Mouse (Mus musculus): ENCODE measurements at regions not wholly inside any gene's neighbourhood (a gene's known extent, or its start where the extent isn't known, plus 50 kb on each side); places are given as distances from the start of the nearest gene placed in this dataset.

DNA sequence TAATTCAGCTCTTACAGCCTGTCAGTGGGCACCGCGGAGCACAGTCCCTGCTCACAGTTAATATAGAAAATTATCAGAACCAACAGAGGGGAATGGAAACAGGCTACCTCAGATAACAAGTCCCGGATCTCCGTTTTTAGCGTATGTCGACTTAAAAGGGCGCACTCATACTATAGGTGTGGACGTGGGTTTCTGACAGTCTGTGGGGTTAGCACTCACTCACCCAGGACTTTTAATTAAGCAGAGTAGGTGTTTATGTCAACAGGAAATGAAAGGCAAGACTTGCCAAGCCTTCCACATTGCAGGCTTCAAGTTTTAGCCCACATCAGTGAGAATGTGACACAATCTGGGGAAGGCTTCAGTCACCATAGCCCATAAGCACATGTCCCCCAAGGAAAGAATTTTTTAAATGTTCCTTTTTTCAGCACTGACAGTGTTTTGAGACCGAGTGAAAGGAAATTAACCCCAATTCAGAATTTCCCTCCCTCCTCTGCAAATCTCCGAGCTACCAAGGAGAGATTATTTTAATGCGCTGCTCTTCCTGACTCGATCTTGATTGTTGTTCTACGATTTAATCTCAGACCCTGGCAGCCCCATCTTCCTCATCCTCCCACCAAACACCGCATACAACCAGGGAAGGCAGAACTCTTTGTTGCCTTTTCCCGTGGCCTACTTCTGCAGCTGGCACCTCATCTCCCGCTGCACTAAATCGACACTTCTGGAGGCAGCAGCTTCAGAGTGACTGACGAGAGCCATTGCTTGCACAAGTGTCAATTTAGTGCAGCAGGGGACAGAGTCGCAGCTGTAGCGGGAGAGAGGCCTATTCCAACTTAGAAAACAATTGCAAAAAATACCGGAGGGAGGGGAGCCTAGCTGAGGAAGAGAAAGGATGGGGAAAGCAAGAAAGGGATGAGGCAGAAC lies 629.7 kb downstream of the Rwdd3 start:
- ATAC-seq (ENCODE audit: insufficient number of reproducible peaks, low FRiP score, low TSS enrichment): no peak

DNA sequence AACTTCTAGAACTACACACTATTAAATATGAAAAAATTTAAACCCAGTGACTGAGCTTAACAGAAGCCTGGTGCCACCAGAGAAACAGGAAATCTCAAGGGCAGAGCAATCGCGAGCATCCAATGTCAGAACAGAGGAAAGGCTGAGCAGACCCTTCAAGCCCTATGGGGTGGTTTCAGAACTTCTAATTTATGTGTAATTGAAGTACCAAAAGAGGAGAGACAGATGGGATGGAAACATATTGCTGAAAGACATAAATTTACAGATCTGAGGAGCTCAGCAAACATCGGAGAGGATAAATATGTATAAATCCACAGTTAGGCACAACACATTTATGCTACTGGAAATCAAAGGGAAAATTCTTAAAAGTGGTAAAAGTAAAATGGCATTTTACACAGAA lies 637.6 kb downstream of the Rwdd3 start:
- ATAC-seq (ENCODE audit: insufficient number of reproducible peaks, low FRiP score, low TSS enrichment): no peak

DNA sequence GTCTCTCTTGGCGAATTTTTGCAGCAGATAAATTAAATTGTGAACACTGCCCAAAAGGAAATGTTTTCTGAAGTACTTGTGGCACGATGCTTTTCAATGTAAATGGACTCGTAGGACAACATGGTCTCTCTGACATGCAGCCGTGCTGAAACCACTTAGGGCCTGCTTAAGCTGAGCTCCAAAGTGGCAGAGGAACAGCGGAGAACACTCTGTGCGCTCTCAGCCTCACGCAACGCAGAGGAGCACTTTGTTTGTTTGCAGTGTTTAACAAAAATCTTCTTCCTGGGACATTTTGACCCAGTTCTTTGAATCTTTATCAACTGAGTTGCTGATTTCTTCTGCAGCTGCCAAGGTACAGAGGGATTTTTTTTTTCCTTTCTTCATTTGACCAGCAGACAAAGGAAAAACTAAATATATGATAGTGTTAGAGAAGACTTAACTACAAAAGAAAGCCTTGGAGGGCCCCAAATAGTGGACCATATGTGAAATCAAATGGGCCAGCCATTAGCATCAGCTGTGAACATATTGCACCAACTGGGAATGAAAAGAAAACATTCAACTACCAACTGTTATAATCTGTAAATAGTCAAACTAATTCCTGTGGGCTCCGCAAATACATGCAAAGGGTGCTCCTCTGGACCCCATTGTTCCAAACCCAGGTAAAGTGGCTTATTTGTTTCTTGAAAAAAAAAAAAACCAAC lies 639.5 kb downstream of the Rwdd3 start:
- ATAC-seq (ENCODE audit: insufficient number of reproducible peaks, low FRiP score, low TSS enrichment): no peak

DNA sequence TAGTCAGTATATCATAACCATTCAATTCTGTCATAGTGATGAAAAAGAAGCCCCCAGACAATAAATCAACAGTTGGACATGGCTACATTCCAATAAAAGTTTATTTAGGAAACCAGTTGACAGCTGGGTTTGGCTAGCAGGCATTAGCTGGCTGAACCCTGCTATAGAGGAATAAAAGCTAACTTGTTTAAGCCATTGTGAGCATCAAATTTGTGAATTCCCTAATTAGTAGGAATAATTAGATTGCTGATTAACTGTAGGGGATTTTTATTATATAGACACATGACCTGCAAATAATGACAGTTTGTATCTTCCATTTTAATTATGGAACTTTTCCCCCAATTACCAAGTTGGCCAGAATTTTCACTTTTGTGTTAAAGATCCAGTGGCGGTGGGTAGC lies 659.8 kb downstream of the Rwdd3 start:
- ATAC-seq (ENCODE audit: insufficient number of reproducible peaks, low FRiP score, low TSS enrichment): no peak

DNA sequence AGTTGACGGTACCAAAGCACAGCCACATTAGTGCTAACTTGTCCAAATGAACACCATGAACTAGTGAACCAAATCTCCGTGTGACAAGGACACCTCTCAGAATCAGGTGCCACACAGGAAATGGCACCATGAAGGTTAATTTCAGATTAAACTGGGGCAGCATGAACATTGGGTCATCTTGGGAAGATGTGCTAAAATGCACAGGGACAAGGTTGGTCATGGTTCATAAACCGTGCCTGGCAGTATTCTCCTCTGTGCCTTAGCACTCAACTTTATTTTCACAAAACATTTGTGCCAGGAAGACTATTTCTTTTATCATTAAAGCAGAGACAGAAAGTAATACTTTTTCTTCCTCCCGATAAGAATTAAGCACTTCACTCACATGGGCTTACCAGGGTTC lies 672.6 kb downstream of the Rwdd3 start:
- ATAC-seq (ENCODE audit: insufficient number of reproducible peaks, low FRiP score, low TSS enrichment): no peak

DNA sequence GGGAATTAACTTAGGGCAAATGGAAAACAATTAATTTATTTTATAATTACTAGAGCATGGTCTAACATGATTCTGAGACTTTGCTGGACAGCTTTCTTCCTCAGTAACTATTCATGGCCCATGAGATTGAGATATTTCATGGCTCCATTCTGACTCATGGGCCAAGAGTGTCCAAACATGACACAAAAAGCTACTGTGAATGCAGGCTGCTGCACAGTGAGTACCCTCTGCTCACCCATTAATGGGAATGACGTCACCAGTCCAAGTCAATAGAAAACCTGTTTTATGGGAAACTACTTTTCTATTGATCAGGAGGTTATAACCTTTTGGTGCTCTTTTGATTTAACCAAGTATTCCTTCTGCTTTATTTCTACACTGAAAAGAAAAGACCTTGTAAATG lies 693.6 kb downstream of the Rwdd3 start:
- no peak for ATAC-seq (ENCODE audit: insufficient number of reproducible peaks, low FRiP score, low TSS enrichment)

DNA sequence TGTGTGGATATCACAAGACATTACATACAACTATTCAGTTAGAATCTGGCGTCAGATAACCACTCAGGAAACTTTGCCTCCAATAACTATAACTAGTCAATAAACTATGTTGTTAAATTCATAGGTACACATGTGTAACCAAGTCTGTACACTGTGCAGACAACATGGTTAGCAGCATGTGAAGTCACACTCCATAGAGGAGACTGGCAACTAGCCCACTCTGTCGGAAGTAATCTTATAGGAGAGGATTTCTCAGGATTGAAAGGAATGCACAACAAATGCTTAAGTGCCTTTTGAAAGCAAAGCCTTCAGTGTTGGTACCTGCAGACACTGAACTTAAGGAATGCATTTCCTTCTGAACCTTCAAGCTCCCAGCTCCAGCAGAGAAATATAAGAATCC lies 693.0 kb upstream of the Ptbp2 start:
- no peak for ATAC-seq (ENCODE audit: insufficient number of reproducible peaks, low FRiP score, low TSS enrichment)

DNA sequence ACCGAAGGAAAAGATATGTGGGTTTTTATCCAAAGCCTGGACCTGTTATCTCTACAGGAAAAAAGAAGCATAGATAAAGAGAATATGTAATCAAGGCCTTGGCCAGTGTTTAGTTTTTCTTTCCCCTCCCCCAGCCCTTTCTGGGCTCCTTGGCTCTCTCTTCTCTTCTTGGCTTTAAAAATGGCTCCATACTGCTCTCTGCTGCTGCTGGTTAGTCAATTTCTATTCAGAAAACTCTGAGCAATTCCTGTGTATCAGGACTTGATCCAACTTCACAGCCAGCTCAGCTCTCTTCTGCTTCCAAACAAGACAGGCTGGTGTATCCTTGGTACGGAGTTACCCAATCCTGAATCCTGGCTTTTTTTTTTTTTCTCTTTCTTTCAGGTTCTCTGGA lies 689.4 kb upstream of the Ptbp2 start:
- peak; percentile 92 for ATAC-seq (ENCODE audit: insufficient number of reproducible peaks, low FRiP score, low TSS enrichment)

DNA sequence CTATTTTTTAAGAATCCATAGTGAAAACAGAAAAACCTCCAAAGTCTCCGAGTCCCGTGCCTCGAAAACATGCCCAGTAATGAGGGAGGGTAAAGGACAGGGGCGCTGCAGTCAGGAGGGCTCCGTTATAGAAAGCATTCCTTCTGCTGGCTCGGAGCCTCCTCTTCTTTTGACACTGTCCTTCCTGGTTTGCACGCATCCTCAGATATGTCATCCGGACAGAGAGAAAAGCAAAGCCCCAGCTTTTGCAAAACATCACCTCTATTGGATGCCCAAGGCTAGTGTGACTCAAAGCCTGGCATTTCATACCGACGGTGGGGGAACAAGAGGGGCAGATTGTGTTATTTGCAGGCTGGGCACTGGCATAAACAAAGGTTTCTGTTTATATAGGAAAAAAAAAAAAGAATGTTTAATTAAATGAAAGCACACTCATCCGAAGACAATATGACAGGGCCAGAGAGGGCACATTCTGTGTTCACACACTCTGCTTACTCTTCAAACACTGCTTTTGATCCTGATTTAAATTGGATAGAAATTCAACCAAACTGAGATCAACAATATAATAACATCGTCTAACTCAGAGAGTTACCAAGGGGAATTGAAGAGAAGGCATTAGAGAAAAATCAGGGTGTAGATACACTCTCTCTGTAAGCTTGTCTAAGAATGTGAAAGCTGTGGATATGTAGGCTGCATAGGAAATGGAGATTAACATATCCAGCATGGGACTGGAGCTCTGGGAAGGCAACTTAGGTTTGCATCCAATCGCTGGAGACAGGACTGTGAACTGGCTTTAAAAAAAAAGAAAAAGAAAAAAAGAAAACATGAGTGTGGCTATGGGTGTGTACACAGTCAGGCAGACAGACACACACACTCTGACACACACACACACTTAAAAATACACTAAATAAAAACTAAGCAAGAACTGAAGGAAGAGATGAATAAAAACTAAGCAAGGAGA lies 688.7 kb upstream of the Ptbp2 start:
- ATAC-seq (ENCODE audit: insufficient number of reproducible peaks, low FRiP score, low TSS enrichment): peak; percentile 23

DNA sequence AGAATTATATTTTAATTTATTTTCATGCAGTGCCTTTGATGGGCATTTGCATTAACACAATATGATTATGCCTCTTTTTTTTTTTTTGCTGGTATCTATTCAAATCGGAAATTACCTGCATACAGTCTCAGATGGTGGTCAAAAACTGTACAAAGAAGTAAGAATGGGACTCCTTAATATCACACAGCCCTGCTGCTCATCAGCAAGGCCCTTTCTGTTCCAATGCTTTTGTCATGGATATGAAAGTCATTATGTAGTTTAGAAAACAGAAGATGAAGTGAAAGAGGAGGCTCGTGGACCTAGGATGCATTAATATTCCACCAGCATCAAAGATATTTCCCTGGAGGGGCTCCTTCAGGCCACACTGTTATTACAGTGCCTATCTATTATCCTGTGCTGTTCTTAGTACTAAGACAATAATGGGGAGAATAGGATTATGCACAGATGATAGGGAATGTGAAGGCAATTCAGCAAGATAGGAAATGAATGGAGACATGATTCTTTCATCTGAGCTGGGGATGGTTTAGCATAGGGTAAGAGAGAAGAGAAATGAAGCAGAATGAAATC lies 687.7 kb upstream of the Ptbp2 start:
- no peak for ATAC-seq (ENCODE audit: insufficient number of reproducible peaks, low FRiP score, low TSS enrichment)

DNA sequence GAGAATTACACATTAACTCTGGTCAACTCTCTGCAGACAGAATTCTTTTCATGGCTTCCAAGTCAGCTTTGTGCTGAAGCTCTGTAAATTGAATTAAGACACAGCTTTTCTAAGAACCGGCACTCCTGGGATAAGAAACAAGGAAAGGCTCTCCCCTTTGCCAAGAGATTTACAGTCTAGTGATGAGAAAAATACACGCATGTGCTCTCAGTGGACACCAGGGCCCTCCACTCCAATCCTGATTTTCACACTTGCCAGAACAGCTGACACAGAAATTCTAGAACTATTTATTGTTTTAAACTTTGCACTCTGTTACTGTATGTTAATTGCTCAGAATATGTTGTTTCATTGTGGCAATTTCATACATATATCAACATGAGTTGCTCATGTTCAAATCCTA lies 684.6 kb upstream of the Ptbp2 start:
- ATAC-seq (ENCODE audit: insufficient number of reproducible peaks, low FRiP score, low TSS enrichment): no peak

DNA sequence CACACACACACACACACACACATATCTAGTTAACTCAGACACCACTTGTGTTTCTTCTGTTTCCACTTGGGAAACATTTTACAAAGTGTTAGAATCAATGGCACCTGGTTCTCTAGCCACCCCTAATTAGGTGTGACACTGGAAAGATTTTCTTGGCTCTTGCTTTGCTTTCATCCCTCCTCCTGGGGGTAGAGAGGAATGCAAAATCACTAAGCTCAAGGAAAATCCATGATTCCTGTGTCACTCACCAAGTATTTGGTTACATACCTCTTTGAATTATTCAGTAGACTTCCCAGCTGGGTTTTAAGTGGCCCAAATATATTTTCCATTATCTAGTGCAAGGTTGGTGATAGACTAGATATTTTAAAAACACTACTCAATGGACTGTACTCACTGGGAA lies 676.5 kb upstream of the Ptbp2 start:
- ATAC-seq (ENCODE audit: insufficient number of reproducible peaks, low FRiP score, low TSS enrichment): no peak

DNA sequence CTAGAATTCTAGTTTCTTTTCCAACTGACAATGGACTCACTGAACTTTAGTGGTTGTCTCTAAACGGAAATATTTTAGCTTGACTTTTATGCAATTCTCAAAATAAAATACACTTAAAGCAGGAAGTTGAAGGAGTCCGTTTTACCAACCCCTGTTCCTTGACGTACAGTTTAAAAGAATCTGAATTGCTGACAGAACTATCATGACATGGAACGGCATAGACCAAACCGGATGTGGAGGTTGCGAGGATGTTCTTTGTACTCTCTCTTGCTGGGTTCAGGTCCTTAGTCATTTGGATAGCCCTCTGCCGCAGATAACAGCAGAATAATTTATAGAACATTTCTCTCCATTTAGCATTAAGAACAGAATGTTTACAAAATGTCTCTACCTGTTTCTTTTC lies 673.6 kb upstream of the Ptbp2 start:
- ATAC-seq (ENCODE audit: insufficient number of reproducible peaks, low FRiP score, low TSS enrichment): no peak

DNA sequence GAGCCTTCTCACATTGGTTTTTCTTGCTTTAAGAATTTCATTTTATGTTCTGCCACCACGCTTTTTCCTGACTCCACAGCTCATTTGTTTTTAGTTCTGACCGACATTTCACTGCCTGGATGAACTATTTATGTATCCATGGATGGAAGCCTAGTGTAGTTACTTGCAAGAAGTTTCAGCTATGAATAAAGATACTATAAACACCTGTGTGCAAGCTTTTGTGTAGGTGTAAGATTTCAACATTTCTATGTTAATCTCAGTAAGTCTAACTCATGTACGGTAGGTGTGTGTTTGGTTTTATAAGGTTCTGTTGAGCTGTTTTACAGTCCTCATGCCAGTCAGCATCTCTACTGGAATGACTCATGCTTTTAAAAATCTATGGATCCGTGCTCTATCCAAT lies 656.9 kb upstream of the Ptbp2 start:
- ATAC-seq (ENCODE audit: insufficient number of reproducible peaks, low FRiP score, low TSS enrichment): no peak

DNA sequence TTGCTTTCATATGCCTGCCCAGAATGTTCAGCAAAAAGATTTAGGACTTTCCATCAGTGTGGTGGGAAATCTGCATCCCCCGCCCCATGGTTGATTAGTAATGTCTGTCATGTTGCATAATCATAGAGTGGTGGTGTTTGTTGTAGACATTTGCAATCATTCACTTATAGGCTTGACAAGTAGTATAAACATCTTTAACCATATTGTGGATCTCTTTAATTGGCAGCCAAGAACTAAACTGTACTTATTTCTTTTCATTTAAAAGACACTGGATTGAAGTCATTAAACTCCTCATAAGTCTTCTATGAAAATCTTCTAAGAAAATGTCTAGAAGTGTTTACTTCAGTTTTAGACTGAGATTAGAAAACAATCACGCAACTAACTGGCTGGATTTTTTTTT lies 646.0 kb upstream of the Ptbp2 start:
- ATAC-seq (ENCODE audit: insufficient number of reproducible peaks, low FRiP score, low TSS enrichment): no peak

DNA sequence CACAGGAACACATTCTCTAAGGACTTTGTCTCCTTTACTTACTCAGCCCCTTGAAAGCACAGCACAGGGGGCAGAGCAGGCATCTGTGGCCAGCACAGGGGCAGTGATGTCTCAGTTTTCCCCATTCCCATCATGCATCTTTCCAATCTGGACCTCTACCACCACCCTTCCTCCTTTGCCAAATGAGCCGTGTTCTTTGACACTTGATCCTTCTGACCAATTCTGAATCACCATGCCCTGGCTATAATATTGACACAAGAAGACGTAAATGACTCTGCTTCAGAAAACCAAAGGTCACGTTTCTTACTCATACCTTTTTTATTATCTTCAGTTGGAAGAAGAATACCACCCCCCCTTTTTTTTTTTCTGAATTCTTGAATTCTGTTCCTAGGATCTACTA lies 632.4 kb upstream of the Ptbp2 start:
- no peak for ATAC-seq (ENCODE audit: insufficient number of reproducible peaks, low FRiP score, low TSS enrichment)

DNA sequence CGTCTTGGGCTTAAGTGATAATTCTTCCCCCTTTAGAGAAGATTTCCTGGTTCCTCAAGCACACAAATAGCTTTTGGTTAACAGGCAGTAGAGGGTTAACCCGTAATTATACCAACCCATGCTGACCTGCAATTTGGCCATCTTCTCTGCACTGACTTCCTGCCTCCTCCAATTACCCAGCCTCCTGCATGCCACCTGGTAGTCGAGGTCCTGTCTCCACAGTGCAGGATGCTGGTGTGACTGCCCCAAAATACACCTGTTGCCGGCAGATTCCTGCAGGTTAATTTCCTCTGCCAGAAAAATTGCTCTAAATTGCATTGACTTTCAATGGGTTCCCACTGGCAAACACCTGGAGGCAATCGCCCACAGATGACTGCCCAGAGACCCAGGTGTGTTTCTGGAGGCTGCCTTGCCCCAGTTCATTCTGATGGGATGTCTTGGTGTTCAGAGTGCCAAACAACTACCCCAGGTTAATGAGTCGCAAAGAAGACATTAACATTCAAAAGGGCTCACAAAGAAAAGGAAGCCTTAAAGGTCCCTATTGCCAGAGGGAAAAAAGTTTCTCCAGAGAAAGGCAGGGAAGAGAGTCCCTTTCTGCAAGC lies 591.5 kb upstream of the Ptbp2 start:
- ATAC-seq (ENCODE audit: insufficient number of reproducible peaks, low FRiP score, low TSS enrichment): no peak

DNA sequence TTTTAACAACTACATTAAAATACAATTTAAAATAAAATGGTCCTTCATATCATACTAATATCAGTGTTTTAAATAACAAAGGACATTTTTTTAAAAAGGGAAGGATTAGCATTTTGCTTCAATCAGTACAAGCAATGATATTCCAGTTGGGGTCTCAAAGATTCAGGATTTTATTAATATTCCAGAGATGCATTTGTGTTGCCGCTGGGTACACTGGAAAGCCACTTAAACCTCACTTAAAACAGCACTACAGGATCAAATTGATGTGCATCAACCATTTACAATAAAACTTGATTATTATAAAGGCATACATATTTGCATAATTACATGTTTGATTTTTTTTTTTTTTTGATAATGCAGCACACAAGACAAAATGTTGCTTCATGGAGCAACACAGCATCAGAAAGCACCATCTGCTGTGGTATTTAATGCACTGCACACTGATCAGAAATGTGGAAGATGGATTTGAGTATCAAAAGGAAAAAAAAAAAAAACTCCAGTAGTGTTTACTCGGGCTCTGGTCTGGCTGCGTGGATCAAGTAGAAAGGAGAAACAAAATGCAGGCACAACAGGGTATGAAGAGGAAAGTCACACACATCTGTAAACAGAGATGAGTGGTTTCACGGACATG lies 558.6 kb upstream of the Ptbp2 start:
- ATAC-seq (ENCODE audit: insufficient number of reproducible peaks, low FRiP score, low TSS enrichment): no peak

DNA sequence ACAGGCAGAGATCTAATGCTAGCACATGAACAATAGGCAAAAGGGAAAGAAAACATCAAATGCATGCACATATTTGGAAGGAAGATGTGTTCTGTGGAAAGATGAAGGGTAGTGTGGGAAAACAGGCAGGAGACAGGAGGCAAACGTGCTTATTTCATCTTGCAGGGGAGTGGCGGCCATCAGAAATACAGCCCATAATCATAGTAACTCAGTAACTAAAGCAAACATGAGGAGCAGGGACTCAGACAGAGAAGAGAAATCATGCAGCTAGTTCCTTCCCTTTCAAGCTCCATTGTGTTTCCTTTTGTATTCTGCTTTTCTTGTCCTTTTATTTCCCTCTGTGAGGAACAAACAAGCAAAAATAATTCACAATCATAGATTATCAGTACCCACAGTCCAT lies 557.6 kb upstream of the Ptbp2 start:
- ATAC-seq (ENCODE audit: insufficient number of reproducible peaks, low FRiP score, low TSS enrichment): no peak

All from cerebellum, adult (tissue).